14 mouse cellular contexts compared by ENCODE assay signal in genomic region chr8:12401391-12402270, GRCm38 (mm10). TPM values are rescaled to one million over a fixed set of nuclear protein-coding genes. Genes with fewer than 3 reads are reported as not detected.
DNase-seq lines count a peak whose midpoint lies in the region; ATAC-seq lines count a peak whose summit lies in the region.
"Had no signal": no experiment of that assay in that cellular context is flagged by ENCODE, and none has a peak within 500 bp of the region (broad histone marks: within the 10 kb centered on the region; RNA-seq: fewer than 3 reads in every experiment).

No protein-coding gene starts in this region.

- H3K9ac ChIP-seq in kidney, embryonic 16.5 days (replicated peaks; ENCODE audit: low read length), result no peak overlapping the region
- H3K9ac ChIP-seq in hindbrain, embryonic 12.5 days, result peak overlapping the region; percentile 66
- peak overlapping the region; percentile 42 for H3K9ac ChIP-seq in midbrain, embryonic 16.5 days (ENCODE audit: low read depth, low read length)

- DNase-seq in kidney, postnatal 36 days, result no peak
- DNase-seq in embryo, embryonic 11 days, result peak; percentile 68
- DNase-seq in adrenal gland, postnatal 4 days (ENCODE audit: low spot score in 2 of 2), result no peak
- DNase-seq in urinary bladder, postnatal 14 days (ENCODE audit: low spot score), result no peak
- DNase-seq in adrenal gland, adult 2 months, result no peak
- DNase-seq: adrenal gland, postnatal 36 days had no signal

- no peaks in the 10 kb centered on the region for H3K9me3 ChIP-seq in kidney, embryonic 16.5 days (ENCODE audit: low read length)
- H3K9me3 ChIP-seq in hindbrain, embryonic 12.5 days (replicated peaks), result no peaks in the 10 kb centered on the region
- H3K9me3 ChIP-seq in midbrain, embryonic 16.5 days (replicated peaks; ENCODE audit: control insufficient read depth, low read length, poor library complexity, severe bottlenecking), result no peaks in the 10 kb centered on the region

- no peak for ATAC-seq in kidney, embryonic 16.5 days (ENCODE audit: low FRiP score, low TSS enrichment)
- no peak for ATAC-seq in hindbrain, embryonic 12.5 days (ENCODE audit: low FRiP score)
- ATAC-seq in midbrain, embryonic 16.5 days, result peak; percentile 30
- ATAC-seq: CD4-positive, CD25-positive, alpha-beta regulatory T cell, adult 4 months had no signal

- H3K4me1 ChIP-seq in kidney, embryonic 16.5 days (ENCODE audit: insufficient read depth, low read length), result peaks cover 15% of the 10 kb centered on the region
- H3K4me1 ChIP-seq in hindbrain, embryonic 12.5 days, result peaks cover 42% of the 10 kb centered on the region
- H3K4me1 ChIP-seq in midbrain, embryonic 16.5 days (ENCODE audit: control insufficient read depth, insufficient read depth, low read length), result no peaks in the 10 kb centered on the region; the same call in none of the 2 replicates

- H3K4me2 ChIP-seq in kidney, embryonic 16.5 days (replicated peaks; ENCODE audit: low read depth, low read length), result peak overlapping the region; percentile 29; the same call in 1 of the 2 replicates
- H3K4me2 ChIP-seq in hindbrain, embryonic 12.5 days (replicated peaks), result peak overlapping the region; percentile 58
- H3K4me2 ChIP-seq in midbrain, embryonic 16.5 days (ENCODE audit: low read length), result peak overlapping the region; percentile 51

- H3K4me3 ChIP-seq in kidney, embryonic 16.5 days (ENCODE audit: low read length), result peak overlapping the region; percentile 10
- H3K4me3 ChIP-seq in hindbrain, embryonic 12.5 days, result peak overlapping the region; percentile 31
- peak overlapping the region; percentile 25 for H3K4me3 ChIP-seq in midbrain, embryonic 16.5 days (ENCODE audit: low read depth, low read length)
- H3K4me3 ChIP-seq: erythroblast, embryonic 14.5 days had no signal

- peaks cover 95% of the 10 kb centered on the region for H3K27me3 ChIP-seq in kidney, embryonic 16.5 days (ENCODE audit: insufficient read depth, low read length)
- peaks cover 73% of the 10 kb centered on the region for H3K27me3 ChIP-seq in hindbrain, embryonic 12.5 days
- peaks cover 39% of the 10 kb centered on the region for H3K27me3 ChIP-seq in midbrain, embryonic 16.5 days (ENCODE audit: control insufficient read depth, insufficient read depth, low read depth, low read length)

- no peak overlapping the region for H3K27ac ChIP-seq in kidney, embryonic 16.5 days (ENCODE audit: low read length)
- peak overlapping the region; percentile 86 for H3K27ac ChIP-seq in hindbrain, embryonic 12.5 days
- H3K27ac ChIP-seq in midbrain, embryonic 16.5 days (ENCODE audit: low read length), result peak overlapping the region; percentile 71
- H3K27ac ChIP-seq: stomach, postnatal 0 days had no signal

- H3K36me3 ChIP-seq in kidney, embryonic 16.5 days (ENCODE audit: insufficient read depth, low read length), result no peaks in the 10 kb centered on the region
- no peaks in the 10 kb centered on the region for H3K36me3 ChIP-seq in hindbrain, embryonic 12.5 days
- no peaks in the 10 kb centered on the region for H3K36me3 ChIP-seq in midbrain, embryonic 16.5 days (ENCODE audit: control insufficient read depth, insufficient read depth, low read length)

- under 1% methylated on average over 35 of the region's 35 CpGs for WGBS in kidney, embryonic 16.5 days
- under 1% methylated on average over 35 of the region's 35 CpGs for WGBS in hindbrain, embryonic 12.5 days
- WGBS in midbrain, embryonic 16.5 days, result 3% methylated on average over 35 of the region's 35 CpGs

RNA-seq across cellular contexts. Expression of gene Sox1, which starts 6.5 kb away (rescaled TPM):
- not detected in 2 replicates for polyA plus RNA-seq in kidney, embryonic 16.5 days (2015; fragmentation: Nextera tagmentation; extraction: Ambion mirVana)
- polyA plus RNA-seq in hindbrain, embryonic 12.5 days (2016; fragmentation: Nextera tagmentation; extraction: Ambion mirVana), result 2.9 and 3.5 TPM in 2 replicates
- 1.6 and 2.2 TPM in 2 replicates for polyA plus RNA-seq in midbrain, embryonic 16.5 days (2015; fragmentation: Nextera tagmentation; extraction: Ambion mirVana)
- under 1 TPM; 0.06 to 0.25 TPM for total RNA-seq in adrenal gland, postnatal 4 days (2021)
- not detected for total RNA-seq in adrenal gland, adult 2 months (2021)
- 0.04 TPM in 1 of 2 replicates, not detected in the other for polyA plus RNA-seq in adrenal gland, adult 2 months (2012; rRNA removed)
- total RNA-seq: adrenal gland, postnatal 36 days had no signal
- polyA plus RNA-seq: CD4-positive, CD25-positive, alpha-beta regulatory T cell, adult 4 months; heart, postnatal 0 days; lung, embryonic 16.5 days; stomach, postnatal 0 days had no signal
